Comparison of ENCODE assay signal across 8 mouse cellular contexts in genomic region chrX:140542474-140542845, GRCm38 (mm10). TPM values are rescaled to one million over a fixed set of nuclear protein-coding genes. Genes with fewer than 3 reads are reported as not detected.
DNase-seq lines count a peak whose midpoint lies in the region; ATAC-seq and TF ChIP-seq lines count a peak whose summit lies in the region.

No protein-coding gene starts in this region.

- 0 out of 2 replicates have a peak, but pooled peaks cover 3% of the 10 kb centered on the region for H3K36me3 ChIP-seq in embryonic facial prominence, embryonic 12.5 days

- no peaks in the 10 kb centered on the region for H3K4me1 ChIP-seq in embryonic facial prominence, embryonic 12.5 days

- peak overlapping the region; percentile 97 for H3K27ac ChIP-seq in gastrocnemius, adult 2 months
- peak overlapping the region; percentile 83 for H3K27ac ChIP-seq in embryonic facial prominence, embryonic 12.5 days

- ATAC-seq in activated CD4-positive, CD25-positive, alpha-beta regulatory T cell, adult 4 months, result peak; percentile 1
- ATAC-seq in embryonic facial prominence, embryonic 12.5 days (ENCODE audit: insufficient number of reproducible peaks, insufficient read depth, low FRiP score, low TSS enrichment), result peak; percentile 90
- peak; percentile 16 for ATAC-seq in megakaryocyte, adult 5-6 weeks (ENCODE audit: poor library complexity, severe bottlenecking)

- H3K27me3 ChIP-seq in embryonic facial prominence, embryonic 12.5 days, result peaks cover 7% of the 10 kb centered on the region; the same call in 1 of the 2 replicates

- peak; percentile 68 for DNase-seq in gastrocnemius, adult 2 months
- no peak for DNase-seq in gastrocnemius, adult 18-20 months (ENCODE audit: low spot score)
- peak; percentile 60 to 62 for DNase-seq in heart, postnatal 10 days
- peak; percentile 51 for DNase-seq in left cerebral cortex, postnatal 4 days
- DNase-seq in right cerebral cortex, adult 2 months (ENCODE audit: low spot score in 2 of 2), result peak; percentile 21 to 29

- 16% methylated on average over 21 of the region's 21 CpGs for WGBS in embryonic facial prominence, embryonic 12.5 days

- intact Hi-C loops in gastrocnemius, adult 2 months (cut with DNase I), result no loop called here
- intact Hi-C loops in heart, postnatal 10 days (cut with DNase I), result loop anchor here (2.0 kb wide), 1 partner anchor 38 kb away; no protein-coding TSS in a partner anchor
- intact Hi-C loops in left cerebral cortex, postnatal 4 days (cut with DNase I), result no loop called here

- TF ChIP-seq CTCF in gastrocnemius, adult 2 months (IDR thresholded peaks at IDR 0.05), result no peak

- peak overlapping the region; percentile 55 for H3K9ac ChIP-seq in embryonic facial prominence, embryonic 12.5 days

- peak overlapping the region; percentile 82 for H3K4me3 ChIP-seq in gastrocnemius, adult 2 months
- peak overlapping the region; percentile 45 for H3K4me3 ChIP-seq in embryonic facial prominence, embryonic 12.5 days

- no peaks in the 10 kb centered on the region for H3K9me3 ChIP-seq in embryonic facial prominence, embryonic 12.5 days

- H3K4me2 ChIP-seq in embryonic facial prominence, embryonic 12.5 days (replicated peaks), result peak overlapping the region; percentile 57

RNA-seq across cellular contexts. Expression of gene Tsc22d3, which starts 58.0 kb away (rescaled TPM):
- 100 to 1,000 TPM; 243 to 420 TPM for total RNA-seq in gastrocnemius, adult 2 months (2021)
- total RNA-seq in gastrocnemius, adult 18-20 months (2021), result 100 to 1,000 TPM; 239 to 501 TPM
- 100 to 1,000 TPM; 236 to 480 TPM for polyA plus RNA-seq in activated CD4-positive, CD25-positive, alpha-beta regulatory T cell, adult 4 months (2017; shearing (Covaris generic))
- polyA plus RNA-seq in embryonic facial prominence, embryonic 12.5 days (2016; fragmentation: Nextera tagmentation; extraction: Ambion mirVana), result 108 and 113 TPM in 2 replicates
- 100 to 1,000 TPM; 138 to 195 TPM for total RNA-seq in heart, postnatal 10 days (2021)
- total RNA-seq in left cerebral cortex, postnatal 4 days (2021), result 10 to 100 TPM; 49.2 to 53.1 TPM
- 72.3 and 79.4 TPM in 2 replicates for total RNA-seq in megakaryocyte, adult 5-6 weeks (2015)
- total RNA-seq in megakaryocyte, adult 5-6 weeks (2017), result 82.9 and 84.3 TPM in 2 replicates

Comparison
In these comparisons a context has a peak if more than half of its experiments do, and no peak if none do; other contexts are left out.
1. ATAC-seq: peak in every context shown above with its lines; median percentile 90 in embryonic facial prominence, embryonic 12.5 days; 16 in megakaryocyte, adult 5-6 weeks; 1 in activated CD4-positive, CD25-positive, alpha-beta regulatory T cell, adult 4 months.